Mouse (Mus musculus) 3134 (cell line): ENCODE measurements around the gene Plk4.
"Not testable (repeated sequence)": the region's sequence is repeated elsewhere in the genome, so short reads cannot be mapped to it uniquely, and the experiment has no call there.

ENCODE experiments used
- DNase-seq: peaks from one replicate; pipeline ENCODE4 v3.0.0-alpha.2; 2011; ENCODE audit warnings: low spot score; ENCODE audit not compliant: insufficient read length; ENCODE audit errors: extremely low read depth

The Plk4 gene

DNA sequence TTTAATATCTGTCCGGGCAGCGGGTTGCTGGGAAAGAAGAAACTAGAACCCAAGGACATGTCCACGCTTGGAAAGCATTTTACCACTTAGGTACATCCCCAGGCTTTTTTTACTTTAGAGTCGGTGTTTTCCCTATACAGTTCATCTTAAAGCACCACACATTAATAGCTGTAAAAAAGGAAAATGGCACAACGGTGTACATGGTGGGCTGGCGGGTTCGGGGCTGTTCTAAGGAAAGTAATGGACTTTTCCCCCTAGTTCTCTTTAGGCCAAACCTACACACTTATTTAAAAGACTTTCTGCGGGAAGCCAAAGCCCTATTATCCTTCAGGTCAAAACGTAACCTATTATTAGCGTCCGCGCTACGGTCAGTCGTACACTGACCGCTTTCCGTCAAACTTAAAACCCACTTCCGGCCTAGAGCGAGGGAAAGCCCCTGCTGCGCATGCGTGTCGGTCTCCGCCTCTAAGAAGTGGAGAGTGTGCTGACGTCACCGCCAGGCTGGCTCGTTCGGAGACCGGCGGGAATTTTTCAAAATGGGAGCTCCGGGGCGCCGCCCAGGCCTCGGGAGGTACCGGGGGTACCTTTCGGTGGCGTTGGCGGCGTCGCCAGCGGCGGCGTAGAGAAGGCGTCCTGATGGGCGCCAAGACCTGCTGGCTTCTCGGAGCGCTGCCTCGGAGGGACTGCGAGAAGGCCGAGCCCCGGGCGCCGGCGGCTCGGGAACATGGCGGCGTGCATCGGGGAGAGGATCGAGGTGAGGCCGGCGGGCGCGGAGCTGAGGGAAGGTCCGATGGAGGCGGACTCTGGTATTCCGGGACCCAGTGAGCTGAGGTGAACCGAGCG lies at the start of gene Plk4:
TSS of gene Plk4 (plus strand) at position 490 of the 843 bp plus-strand sequence.
- peak; percentile 89 for DNase-seq

- DNase-seq, result no peak
These were observed 39.1 kb upstream of the Plk4 start for GRCm38 (mm10) chr3:40760746-40761145.

GRCm38 (mm10) chr3:40761312-40761711 lies 38.5 kb upstream of the Plk4 start:
- peak; percentile 68 for DNase-seq

GRCm38 (mm10) chr3:40793783-40794182 lies 6.0 kb upstream of the Plk4 start:
- DNase-seq, result no peak

DNA sequence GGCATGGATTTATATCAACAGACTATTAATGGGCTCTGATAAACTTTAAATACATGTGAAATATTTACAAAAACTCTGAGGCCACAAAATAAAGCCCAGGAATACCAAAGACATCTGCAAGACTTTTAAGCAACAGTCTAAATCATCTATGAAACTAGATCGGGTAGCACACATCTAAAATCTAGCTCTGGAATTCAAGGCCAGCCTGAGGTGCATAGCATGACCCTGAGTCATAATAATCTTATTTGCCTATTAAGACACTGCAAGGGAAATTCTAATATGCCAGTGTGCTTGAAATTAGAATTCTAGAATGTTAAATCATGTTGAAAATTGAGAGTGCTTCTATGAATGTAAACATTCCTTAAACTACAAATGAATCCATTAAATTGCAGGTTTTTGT lies 1.8 kb upstream of the Plk4 start:
- DNase-seq, result no peak

DNA sequence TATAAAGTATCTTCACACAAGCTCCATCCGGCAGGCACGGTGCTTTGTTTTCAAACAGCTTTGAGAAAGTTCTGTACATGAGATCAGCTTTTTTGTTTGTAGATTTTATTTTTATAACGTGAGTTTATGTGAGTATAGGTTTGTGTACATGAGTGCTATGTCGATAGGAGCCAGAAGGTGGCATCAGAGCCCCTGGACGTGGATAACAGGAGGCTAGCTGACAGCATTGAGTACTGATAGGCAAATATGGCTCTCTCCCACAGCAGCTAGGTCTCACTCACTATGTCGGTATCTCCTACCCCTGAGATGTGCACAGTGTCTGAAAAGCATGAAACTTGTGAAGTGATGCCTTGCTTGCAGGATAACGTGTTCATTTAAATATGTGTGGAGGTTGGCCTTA lies 1.3 kb upstream of the Plk4 start:
- DNase-seq, result peak; percentile 34

- no peak for DNase-seq
These were observed 579 bp downstream of the Plk4 start for GRCm38 (mm10) chr3:40800373-40800823.

- DNase-seq, result no peak
These were observed 7.1 kb downstream of the Plk4 start for GRCm38 (mm10) chr3:40806871-40807270.

DNA sequence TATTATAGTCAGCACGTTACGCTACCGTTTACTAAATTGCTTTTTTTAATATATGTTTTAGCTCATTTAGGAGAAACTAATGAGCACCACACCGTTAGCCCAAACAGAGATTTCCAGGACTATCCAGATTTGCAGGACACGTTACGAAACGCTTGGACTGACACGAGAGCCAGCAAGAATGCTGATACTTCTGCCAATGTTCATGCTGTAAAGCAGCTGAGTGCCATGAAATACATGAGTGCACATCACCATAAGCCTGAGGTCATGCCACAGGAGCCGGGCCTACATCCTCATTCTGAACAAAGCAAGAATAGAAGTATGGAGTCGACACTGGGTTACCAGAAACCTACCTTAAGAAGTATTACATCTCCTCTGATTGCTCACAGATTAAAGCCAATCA lies 8.9 kb downstream of the Plk4 start:
- no peak for DNase-seq

DNA sequence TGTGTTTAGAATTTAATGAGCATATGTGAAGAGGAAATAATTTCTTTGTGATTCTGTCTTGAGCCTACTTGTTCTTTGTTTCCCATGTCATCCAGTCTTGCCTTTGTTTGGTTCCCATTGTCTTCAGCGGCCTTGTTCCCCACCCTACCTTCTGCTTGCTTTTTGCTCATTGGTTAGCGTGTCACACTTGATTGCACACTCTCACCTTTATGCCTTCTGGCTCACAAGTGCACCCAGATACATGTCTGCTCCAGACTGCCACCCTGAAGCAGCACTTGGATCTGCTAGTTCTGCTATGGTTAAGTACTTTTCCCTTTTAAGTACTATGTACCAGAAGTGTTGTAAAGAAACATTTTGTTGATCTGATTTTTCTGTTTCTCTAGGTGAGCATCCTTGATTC lies 10.1 kb downstream of the Plk4 start:
- no peak for DNase-seq

DNA sequence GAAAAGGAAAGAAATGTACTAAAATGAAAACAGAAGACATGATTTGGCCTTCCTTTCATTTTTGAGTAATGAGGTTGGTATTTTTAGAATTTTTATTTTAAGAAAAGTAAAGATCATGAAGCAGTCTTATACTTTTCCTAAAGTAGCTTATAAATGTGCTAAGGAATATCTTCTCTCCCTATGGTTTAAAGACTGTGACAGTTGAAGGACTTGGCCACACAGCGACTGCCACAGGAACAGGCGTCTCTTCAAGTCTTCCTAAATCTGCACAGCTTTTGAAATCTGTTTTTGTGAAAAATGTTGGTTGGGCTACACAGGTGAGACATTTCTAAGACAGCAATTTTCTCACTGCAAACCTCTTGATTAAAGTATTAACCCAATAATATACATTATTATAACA lies 13.5 kb downstream of the Plk4 start:
- no peak for DNase-seq

DNA sequence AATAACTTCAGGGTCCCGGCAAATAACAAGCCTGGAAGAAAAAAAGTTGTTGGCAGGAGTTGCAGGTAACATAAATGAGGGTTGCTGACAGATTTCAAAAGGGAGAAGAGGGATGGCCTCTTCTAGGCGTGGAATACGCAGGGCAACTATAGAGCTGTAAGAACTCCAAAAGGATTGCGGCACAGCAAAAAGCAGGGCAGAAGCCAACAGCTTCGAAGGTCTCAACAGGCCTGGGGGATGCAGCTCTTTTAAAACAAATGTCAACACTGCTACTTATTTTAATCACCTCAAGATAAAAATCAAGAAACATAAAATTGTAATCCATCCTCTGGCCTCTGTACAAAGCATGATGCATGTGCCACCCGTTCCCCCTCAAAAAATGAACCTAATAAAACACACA lies 45.7 kb downstream of the Plk4 start:
- peak; percentile 24 for DNase-seq

DNA sequence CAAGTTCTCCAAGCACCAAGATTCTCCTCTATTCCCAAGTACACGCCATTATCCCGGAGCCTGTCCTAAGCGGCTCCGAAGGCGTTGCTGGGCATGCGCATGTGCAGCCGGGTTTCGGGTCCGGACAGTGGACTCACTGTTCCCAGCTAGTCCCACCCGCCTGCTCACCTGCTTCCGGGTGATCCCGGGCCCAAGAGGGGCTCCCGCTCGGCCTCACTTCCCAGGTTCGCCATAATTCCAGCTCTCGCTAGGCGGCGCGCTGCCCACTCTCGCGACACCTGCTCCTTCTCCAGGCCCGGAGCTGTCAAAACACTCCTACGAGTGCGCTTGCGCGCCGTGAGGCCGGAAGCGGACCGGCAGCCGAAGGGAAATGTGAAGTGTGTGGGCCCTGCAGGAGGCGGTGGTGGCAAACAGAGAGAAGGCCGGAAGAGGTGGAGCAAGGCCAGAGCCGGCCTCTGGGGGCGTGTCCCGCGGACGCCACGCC lies 46.7 kb downstream of the Plk4 start, which contains the start of gene Mfsd8:
TSS of gene Mfsd8 (minus strand) at position 414 of the 484 bp plus-strand sequence.
- peak; percentile 99 for DNase-seq

DNA sequence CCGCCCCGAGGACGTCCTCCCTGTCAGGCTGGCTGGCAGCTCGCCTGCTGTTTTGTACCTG lies 47.0 kb downstream of the Plk4 start, which contains the start of gene Abhd18:
TSS of gene Abhd18 (plus strand) at position 14 of the 61 bp plus-strand sequence.
- not testable (repeated sequence) for DNase-seq

DNA sequence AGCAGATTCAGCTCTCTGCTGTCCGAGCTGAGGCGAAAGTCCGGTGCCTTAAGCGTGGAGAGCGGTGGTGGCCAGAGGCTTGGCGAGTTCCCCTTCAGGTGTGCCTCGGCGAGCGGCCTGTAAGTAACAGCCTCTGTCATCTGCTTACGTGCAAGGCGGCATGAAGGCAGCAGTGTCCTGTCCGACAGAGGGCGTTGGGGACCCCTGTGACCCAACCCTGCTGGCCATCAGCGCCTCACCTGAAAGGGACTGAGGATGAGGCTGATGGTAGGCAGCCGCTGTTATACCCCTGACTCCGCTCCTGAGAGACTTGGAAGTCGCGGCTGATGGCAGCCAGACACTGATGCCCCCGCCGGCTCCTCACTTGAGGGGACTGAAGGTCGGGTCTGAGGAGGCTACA lies 47.2 kb downstream of the Plk4 start:
- peak; percentile 73 for DNase-seq

DNA sequence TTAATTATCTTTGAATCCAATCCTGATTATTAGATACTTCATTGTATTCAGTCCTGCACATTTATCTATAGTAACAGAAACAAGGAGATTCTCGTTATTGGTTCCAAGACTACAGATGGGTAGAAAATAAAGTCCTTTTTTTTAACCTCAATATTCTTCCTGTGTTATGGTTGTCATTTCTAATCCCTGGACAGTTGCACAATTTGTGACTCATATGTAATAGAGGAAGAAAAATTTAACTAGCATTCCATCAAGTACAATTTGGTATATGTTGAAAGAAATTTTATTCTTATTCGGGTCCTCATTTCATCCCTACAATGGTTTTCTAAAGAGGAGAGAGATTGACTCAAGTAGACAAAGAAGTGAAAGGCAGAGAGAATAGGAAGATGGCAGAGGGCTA lies 48.1 kb downstream of the Plk4 start:
- DNase-seq, result not testable (repeated sequence)

GRCm38 (mm10) chr3:40853123-40853738 lies 53.4 kb downstream of the Plk4 start:
- DNase-seq, result not testable (repeated sequence)
